Mouse (Mus musculus) ovary, postnatal 14 days (tissue): ENCODE measurements around the gene Robo1.
A peak's percentile ranks its signal among the peaks of the same experiment; 100 is the strongest.

Experiments
- DNase-seq: peaks from one replicate; pipeline ENCODE4 v3.0.0; 2022; ENCODE audit warnings: low spot score

Gene Robo1

GRCm38 (mm10) chr16:72307537-72308330, at the start of gene Robo1:
Gene Robo1 (plus strand): TSS chr16:72308306.
- no peak for DNase-seq

- no peak for DNase-seq
Measured at GRCm38 (mm10) chr16:72267839-72268238, 40.3 kb upstream of the Robo1 start.

- no peak for DNase-seq
Measured at GRCm38 (mm10) chr16:72276390-72277074, 31.6 kb upstream of the Robo1 start.

- no peak for DNase-seq
Measured at GRCm38 (mm10) chr16:72308331-72308668, 194 bp downstream of the Robo1 start.

GRCm38 (mm10) chr16:72327321-72327720, 19.2 kb downstream of the Robo1 start:
- no peak for DNase-seq

- DNase-seq = no peak
Measured at GRCm38 (mm10) chr16:72328579-72328978, 20.5 kb downstream of the Robo1 start.

- no peak for DNase-seq
Measured at GRCm38 (mm10) chr16:72337757-72338156, 29.7 kb downstream of the Robo1 start.

- no peak for DNase-seq
Measured at GRCm38 (mm10) chr16:72350422-72350821, 42.3 kb downstream of the Robo1 start.

GRCm38 (mm10) chr16:72356515-72357357, 48.6 kb downstream of the Robo1 start:
- DNase-seq = peak; percentile 26

GRCm38 (mm10) chr16:72376896-72377295, 68.8 kb downstream of the Robo1 start:
- no peak for DNase-seq

GRCm38 (mm10) chr16:72381819-72382218, 73.7 kb downstream of the Robo1 start:
- no peak for DNase-seq

- no peak for DNase-seq
Measured at GRCm38 (mm10) chr16:72383566-72383965, 75.5 kb downstream of the Robo1 start.

- no peak for DNase-seq
Measured at GRCm38 (mm10) chr16:72393512-72393911, 85.4 kb downstream of the Robo1 start.

GRCm38 (mm10) chr16:72398811-72399210, 90.7 kb downstream of the Robo1 start:
- no peak for DNase-seq

GRCm38 (mm10) chr16:72402381-72402780, 94.3 kb downstream of the Robo1 start:
- no peak for DNase-seq

- no peak for DNase-seq
Measured at GRCm38 (mm10) chr16:72409820-72410219, 101.7 kb downstream of the Robo1 start.

GRCm38 (mm10) chr16:72411669-72412270, 103.7 kb downstream of the Robo1 start:
- no peak for DNase-seq

GRCm38 (mm10) chr16:72412879-72413278, 104.8 kb downstream of the Robo1 start:
- DNase-seq = no peak

GRCm38 (mm10) chr16:72419328-72420066, 111.4 kb downstream of the Robo1 start:
- DNase-seq = no peak

GRCm38 (mm10) chr16:72422426-72422825, 114.3 kb downstream of the Robo1 start:
- DNase-seq = no peak

GRCm38 (mm10) chr16:72434396-72434795, 126.3 kb downstream of the Robo1 start:
- DNase-seq = no peak
